Mouse (Mus musculus) hindbrain, embryonic 13.5 days (tissue): ENCODE results near the gene Slc38a1. TPM values are rescaled to one million over a fixed set of nuclear protein-coding genes. Genes with fewer than 3 reads are reported as not detected.
"Not testable (repeated sequence)": the region's sequence is repeated elsewhere in the genome, so short reads cannot be mapped to it uniquely, and the experiment has no call there.

Experiments used
- ATAC-seq: fragments of 200-750 bp; cut with Nextera tagmentation; 2 replicates; pipeline ENCODE4 v1.8.0; 2017; ENCODE audit warnings: moderate TSS enrichment; ENCODE audit not compliant: low FRiP score
- H3K27ac ChIP-seq: fragments of 300-500 bp; sonication (generic); 2 replicates; pipeline ENCODE4 v1.5.1; 2015; ENCODE audit warnings: inconsistent platforms, mild to moderate bottlenecking, moderate library complexity
- H3K27me3 ChIP-seq: fragments of 300-500 bp; sonication (generic); 2 replicates; pipeline ENCODE4 v1.6.1; 2015; ENCODE audit warnings: mild to moderate bottlenecking, inconsistent platforms
- H3K36me3 ChIP-seq: fragments of 300-500 bp; sonication (generic); 2 replicates; pipeline ENCODE4 v1.6.1; 2015; ENCODE audit warnings: mild to moderate bottlenecking, inconsistent platforms
- H3K4me1 ChIP-seq: fragments of 300-500 bp; sonication (generic); replicated peaks from 2 replicates; pipeline ENCODE4 v1.6.1; 2015; ENCODE audit warnings: inconsistent platforms
- H3K4me2 ChIP-seq: fragments of 300-500 bp; sonication (generic); 2 replicates; pipeline ENCODE4 v1.6.1; 2015; ENCODE audit warnings: inconsistent platforms, mild to moderate bottlenecking, moderate library complexity
- H3K4me3 ChIP-seq: fragments of 300-500 bp; sonication (generic); 2 replicates; pipeline ENCODE4 v1.5.1; 2015; ENCODE audit warnings: mild to moderate bottlenecking, inconsistent platforms
- H3K9ac ChIP-seq: fragments of 300-500 bp; sonication (generic); 2 replicates; pipeline ENCODE4 v1.6.1; 2015; ENCODE audit warnings: mild to moderate bottlenecking, inconsistent platforms
- H3K9me3 ChIP-seq: fragments of 300-500 bp; sonication (generic); 2 replicates; pipeline ENCODE4 v1.6.1; 2016; ENCODE audit warnings: inconsistent platforms
- WGBS: fragments of 180-500 bp; shearing (Covaris S2); methylation state at CpG from one replicate; pipeline ENCODE4 v1.1.7; 2015; 5-methylcytosine and 5-hydroxymethylcytosine counted together
- polyA plus RNA-seq: library from polyadenylated mRNA; unstranded; fragments of >200 nt; fragmentation: Nextera tagmentation; extraction: Ambion mirVana; gene quantifications from 2 replicates; pipeline ENCODE4 v1.2.1, GENCODE M21; 2015

Slc38a1 gene
- polyA plus RNA-seq, 1 experiment from 2014 or later, result 154 TPM

DNA sequence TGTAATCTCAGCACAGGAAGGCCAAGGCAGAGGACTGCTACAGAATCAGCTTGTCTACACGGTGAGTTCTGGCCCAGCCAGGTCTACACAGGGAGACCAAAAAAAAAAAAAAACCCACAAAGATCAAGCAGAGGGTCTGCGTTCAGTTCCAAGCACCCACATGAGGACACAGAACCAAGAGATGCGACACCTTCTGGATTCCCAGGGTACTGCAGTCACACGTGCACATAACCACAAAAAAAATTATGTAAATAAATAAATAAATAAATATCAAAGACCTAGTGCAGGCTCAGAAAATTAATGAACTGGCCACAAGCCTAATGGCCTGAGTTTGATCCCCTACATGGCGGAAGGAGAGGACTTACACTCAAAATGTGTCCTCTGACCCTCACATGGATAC is 10.5 kb downstream of the Slc38a1 start:
- H3K4me3 ChIP-seq, result no peak overlapping the region
- peaks cover 53% of the 10 kb centered on the region for H3K36me3 ChIP-seq
- H3K4me1 ChIP-seq, result peaks cover 7% of the 10 kb centered on the region
- H3K9ac ChIP-seq, result no peak overlapping the region
- H3K27ac ChIP-seq, result no peak overlapping the region
- H3K4me2 ChIP-seq, result no peak overlapping the region
- no peaks in the 10 kb centered on the region for H3K27me3 ChIP-seq
- H3K9me3 ChIP-seq, result no peaks in the 10 kb centered on the region
- 94% methylated on average over 5 of the region's 5 CpGs for WGBS
- ATAC-seq, result no peak

DNA sequence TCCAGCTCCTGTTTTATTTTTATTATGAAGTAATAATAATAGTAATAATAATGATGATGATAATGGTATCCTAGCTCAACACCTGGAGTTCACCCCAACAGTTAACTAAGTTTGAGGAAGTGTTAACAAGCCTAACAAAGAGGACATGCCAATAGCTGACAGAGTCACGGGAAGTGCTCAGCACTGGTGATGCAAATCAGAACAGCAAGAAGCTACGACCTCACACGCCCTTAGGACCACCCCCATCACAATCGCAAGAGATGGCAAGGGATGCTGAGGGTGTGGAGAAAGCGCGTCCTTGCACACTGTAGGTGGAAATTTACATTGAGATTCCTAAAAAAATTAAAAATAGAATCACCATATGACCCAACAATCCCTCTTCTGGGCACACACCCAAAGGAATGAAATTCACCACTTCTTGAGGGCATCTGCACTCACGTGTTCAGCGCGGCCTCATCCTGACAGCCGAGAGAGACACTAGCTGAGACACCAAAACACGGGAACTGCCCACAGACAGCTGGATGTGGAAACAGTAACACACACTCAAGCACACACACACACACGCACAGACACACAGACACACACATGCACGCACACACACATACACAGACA is 11.5 kb downstream of the Slc38a1 start:
- no peaks in the 10 kb centered on the region for H3K9me3 ChIP-seq
- peaks cover 45% of the 10 kb centered on the region for H3K36me3 ChIP-seq
- no peaks in the 10 kb centered on the region for H3K27me3 ChIP-seq
- no peak overlapping the region for H3K4me3 ChIP-seq
- H3K27ac ChIP-seq, result no peak overlapping the region
- no peak overlapping the region for H3K4me2 ChIP-seq
- H3K9ac ChIP-seq, result no peak overlapping the region
- peaks cover 14% of the 10 kb centered on the region for H3K4me1 ChIP-seq
- ATAC-seq, result no peak
- 91% methylated on average over 13 of the region's 13 CpGs for WGBS

DNA sequence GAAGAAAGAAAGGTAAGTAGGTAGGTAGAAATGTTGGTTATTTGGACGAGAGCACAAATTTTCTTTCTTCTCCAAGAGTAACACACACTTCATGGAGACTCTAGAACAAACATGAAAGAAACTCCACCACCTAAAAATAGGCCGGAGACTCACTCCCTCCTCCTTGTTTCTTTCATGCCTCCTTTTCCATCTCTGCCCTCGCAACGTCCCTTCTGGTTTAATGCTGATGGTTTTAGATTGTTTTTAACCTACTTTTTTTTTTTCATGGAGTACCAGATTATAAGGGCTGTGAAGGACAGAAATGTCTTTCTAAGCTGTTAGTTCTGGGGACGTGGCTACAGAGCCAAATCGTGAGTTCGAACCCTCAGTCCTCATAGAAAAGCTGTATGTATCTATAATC is 14.5 kb downstream of the Slc38a1 start:
- WGBS, result 97% methylated on average over 7 of the region's 7 CpGs
- H3K27me3 ChIP-seq, result no peaks in the 10 kb centered on the region
- no peak overlapping the region for H3K4me2 ChIP-seq
- H3K36me3 ChIP-seq, result peaks cover 43% of the 10 kb centered on the region
- no peak overlapping the region for H3K9ac ChIP-seq
- H3K4me3 ChIP-seq, result no peak overlapping the region
- H3K9me3 ChIP-seq, result no peaks in the 10 kb centered on the region
- no peak overlapping the region for H3K27ac ChIP-seq
- no peak for ATAC-seq
- H3K4me1 ChIP-seq, result peaks cover 14% of the 10 kb centered on the region

DNA sequence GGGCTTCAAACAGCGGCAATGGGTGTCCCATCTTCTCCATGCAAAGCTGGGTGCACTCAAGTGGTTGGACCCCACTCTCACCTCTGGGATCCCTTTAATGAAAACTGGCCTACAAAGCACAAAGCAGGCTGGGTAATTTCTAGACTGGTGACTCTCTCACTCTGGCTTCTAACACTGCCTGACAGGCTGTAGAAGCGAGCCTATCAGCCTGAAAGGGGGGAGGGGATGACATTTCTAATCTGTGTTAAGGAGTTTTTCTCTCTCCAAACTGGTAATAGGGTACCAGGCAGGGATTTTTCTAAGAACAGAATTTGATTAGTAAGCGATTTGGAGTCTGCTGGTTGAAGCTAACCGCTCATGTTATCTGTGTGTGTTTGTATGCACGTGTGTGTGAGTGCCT is 15.8 kb downstream of the Slc38a1 start:
- Histone ChIP-seq H3K4me2 (0 out of 2 replicates have a peak overlapping the region, but pooled peaks have one; percentile 6), H3K36me3 (peaks cover 46% of the 10 kb centered on the region), H3K4me3 (no peak overlapping the region), H3K9me3 (peaks cover 3% of the 10 kb centered on the region; the same call in 1 of the 2 replicates), H3K4me1 (peaks cover 14% of the 10 kb centered on the region), H3K9ac (peak overlapping the region; percentile 35; the same call in 1 of the 2 replicates), H3K27me3 (no peaks in the 10 kb centered on the region), H3K27ac (peak overlapping the region; percentile 24)
- no peak for ATAC-seq
- 81% methylated on average over 5 of the region's 5 CpGs for WGBS

DNA sequence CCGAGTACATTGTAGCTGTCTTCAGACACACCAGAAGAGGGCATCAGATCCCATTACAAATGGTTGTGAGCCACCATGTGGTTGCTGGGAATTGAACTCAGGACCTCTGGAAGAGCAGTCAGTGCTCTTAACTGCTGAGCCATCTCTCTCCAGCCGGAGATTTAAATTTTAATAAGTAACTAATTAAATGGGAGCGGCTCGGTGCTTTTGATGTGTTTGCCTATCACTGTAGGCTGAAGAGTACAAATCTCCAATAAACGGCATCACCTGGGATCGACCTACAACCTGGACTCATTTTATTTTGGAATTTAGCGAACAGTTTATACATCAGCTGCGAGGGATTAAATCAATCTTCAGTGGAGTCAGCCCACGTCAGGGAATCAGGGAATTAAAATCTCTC is 17.7 kb downstream of the Slc38a1 start:
- not testable (repeated sequence) for H3K9me3 ChIP-seq, H3K4me2 ChIP-seq, H3K27ac ChIP-seq, H3K4me3 ChIP-seq, ATAC-seq, H3K9ac ChIP-seq, H3K27me3 ChIP-seq
- peaks cover 14% of the 10 kb centered on the region for H3K4me1 ChIP-seq
- H3K36me3 ChIP-seq, result peaks cover 59% of the 10 kb centered on the region
- 88% methylated on average over 9 of the region's 9 CpGs for WGBS

DNA sequence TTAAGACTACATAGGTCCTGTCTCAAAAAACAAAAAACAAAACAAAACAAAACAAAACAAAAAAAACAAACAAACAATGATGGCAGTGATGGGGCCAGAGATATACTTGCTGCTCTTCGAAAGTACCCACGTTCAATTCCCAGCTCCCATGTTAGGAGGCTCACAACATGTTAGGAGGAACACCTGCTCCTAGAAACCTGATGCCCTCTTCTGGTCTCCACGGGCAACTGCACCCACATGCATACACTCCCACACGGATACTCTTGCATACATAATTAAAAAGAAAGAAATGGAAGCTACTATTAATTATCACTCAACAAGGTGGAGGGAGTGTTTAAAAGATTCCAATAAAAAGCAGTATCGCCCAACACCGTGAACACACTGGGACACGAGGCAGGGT is 20.3 kb downstream of the Slc38a1 start:
- H3K27ac ChIP-seq, result no peak overlapping the region
- ATAC-seq, result no peak
- peaks cover 72% of the 10 kb centered on the region for H3K36me3 ChIP-seq
- peaks cover 10% of the 10 kb centered on the region for H3K4me1 ChIP-seq
- H3K4me3 ChIP-seq, result no peak overlapping the region
- no peaks in the 10 kb centered on the region for H3K27me3 ChIP-seq
- no peak overlapping the region for H3K9ac ChIP-seq
- H3K4me2 ChIP-seq, result no peak overlapping the region
- WGBS, result 97% methylated on average over 7 of the region's 7 CpGs
- H3K9me3 ChIP-seq, result peaks cover 3% of the 10 kb centered on the region; the same call in 1 of the 2 replicates

DNA sequence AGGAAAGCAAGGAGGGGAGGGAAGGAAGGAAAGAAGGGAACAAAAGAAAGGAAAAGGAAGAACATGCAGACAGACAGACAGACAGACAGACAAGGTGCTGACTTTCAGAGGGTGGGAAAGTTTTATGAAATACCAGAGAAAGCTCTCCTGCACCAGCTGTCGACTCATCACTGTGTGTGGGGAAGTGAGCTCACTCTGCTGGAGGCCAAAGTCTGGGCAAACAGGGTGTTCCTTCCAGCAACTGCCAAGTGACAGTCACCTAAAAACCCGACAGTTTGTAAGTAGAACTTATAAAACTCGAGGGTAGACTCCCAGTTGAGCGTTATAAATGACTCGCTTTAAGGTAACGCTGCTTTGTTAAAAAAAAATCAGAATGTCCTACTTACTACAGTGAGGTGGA is 21.0 kb downstream of the Slc38a1 start:
- H3K4me1 ChIP-seq, result peaks cover 3% of the 10 kb centered on the region
- ATAC-seq, result no peak
- no peaks in the 10 kb centered on the region for H3K27me3 ChIP-seq
- H3K27ac ChIP-seq, result no peak overlapping the region
- H3K4me3 ChIP-seq, result no peak overlapping the region
- H3K9me3 ChIP-seq, result peaks cover 3% of the 10 kb centered on the region; the same call in 1 of the 2 replicates
- H3K9ac ChIP-seq, result no peak overlapping the region
- WGBS, result 90% methylated on average over 6 of the region's 6 CpGs
- H3K36me3 ChIP-seq, result peaks cover 79% of the 10 kb centered on the region
- no peak overlapping the region for H3K4me2 ChIP-seq

DNA sequence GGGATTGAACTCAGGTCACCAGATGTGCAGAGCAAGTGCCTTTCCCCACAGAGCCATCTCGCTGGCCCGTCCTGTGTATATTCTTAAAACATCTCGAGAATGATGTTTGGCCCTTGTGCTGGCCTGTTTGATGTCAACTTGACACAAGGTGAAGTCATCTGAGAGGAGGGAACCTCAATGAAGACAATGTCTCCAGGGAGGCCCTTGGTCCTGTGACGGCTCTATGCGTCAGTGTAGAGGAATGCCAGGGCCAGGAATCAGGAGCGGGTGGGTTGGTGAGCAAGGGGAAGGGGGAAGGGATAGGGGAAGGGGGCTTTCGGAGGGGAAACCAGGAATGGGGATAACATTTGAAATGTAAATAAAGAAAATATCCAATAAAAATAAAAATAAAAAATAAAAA is 25.2 kb downstream of the Slc38a1 start:
- Histone ChIP-seq H3K27ac (no peak overlapping the region), H3K4me2 (no peak overlapping the region), H3K9ac (no peak overlapping the region), H3K36me3 (peaks cover 92% of the 10 kb centered on the region), H3K4me3 (no peak overlapping the region), H3K9me3 (peaks cover 7% of the 10 kb centered on the region), H3K4me1 (no peaks in the 10 kb centered on the region), H3K27me3 (no peaks in the 10 kb centered on the region)
- WGBS, result 94% methylated on average over 7 of the region's 7 CpGs
- ATAC-seq, result no peak

DNA sequence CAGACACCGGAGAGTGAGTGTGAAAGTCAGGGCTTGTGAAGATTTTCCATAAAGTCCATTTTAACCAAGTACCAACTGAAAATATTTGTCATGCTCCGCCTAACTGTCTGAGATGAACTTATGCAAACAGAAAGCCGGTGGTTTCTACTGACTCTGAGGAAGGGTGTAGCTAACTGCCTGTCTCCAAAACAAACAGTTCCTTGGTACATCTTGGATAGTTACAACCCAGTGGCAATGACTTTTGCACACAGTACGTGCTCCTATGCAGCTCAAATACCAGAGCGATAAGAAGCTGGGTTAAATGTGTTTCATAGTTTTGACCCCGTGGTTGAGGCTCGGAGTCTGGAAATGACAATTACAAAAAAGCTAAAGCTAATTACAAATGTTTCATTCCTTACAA is 34.0 kb downstream of the Slc38a1 start:
- H3K4me1 ChIP-seq, result peaks cover 22% of the 10 kb centered on the region

DNA sequence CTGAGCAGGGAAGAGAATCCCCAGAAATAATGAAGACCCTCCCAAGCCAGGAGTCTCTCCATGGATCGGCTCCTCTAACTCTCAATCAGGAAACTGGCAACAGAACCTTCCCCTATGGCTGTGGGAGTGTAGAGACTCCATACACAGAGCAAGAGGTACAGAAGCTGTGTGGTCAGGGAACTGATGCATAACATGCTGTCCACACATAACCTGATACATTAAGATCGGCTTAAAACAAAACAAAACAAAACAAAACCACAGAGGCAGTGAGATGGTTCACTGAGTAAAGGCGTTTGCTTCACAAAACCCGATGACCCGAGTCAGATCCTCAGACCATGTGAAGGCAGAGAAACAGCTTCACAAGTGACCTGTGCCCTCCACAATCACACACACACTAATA is 35.3 kb downstream of the Slc38a1 start:
- no peak overlapping the region for H3K9ac ChIP-seq
- no peaks in the 10 kb centered on the region for H3K9me3 ChIP-seq
- peaks cover 26% of the 10 kb centered on the region for H3K4me1 ChIP-seq
- 89% methylated on average over 5 of the region's 5 CpGs for WGBS
- no peaks in the 10 kb centered on the region for H3K27me3 ChIP-seq
- H3K4me2 ChIP-seq, result no peak overlapping the region
- H3K4me3 ChIP-seq, result no peak overlapping the region
- ATAC-seq, result no peak
- no peak overlapping the region for H3K27ac ChIP-seq
- peaks cover 73% of the 10 kb centered on the region for H3K36me3 ChIP-seq

More for the DNA sequence above, 34.0 kb downstream of the Slc38a1 start:
- Histone ChIP-seq H3K36me3 (peaks cover 79% of the 10 kb centered on the region), H3K27me3 (no peaks in the 10 kb centered on the region), H3K9me3 (no peaks in the 10 kb centered on the region), H3K4me3 (no peak overlapping the region), H3K27ac (no peak overlapping the region), H3K9ac (no peak overlapping the region), H3K4me2 (no peak overlapping the region)
- 87% methylated on average over 7 of the region's 7 CpGs for WGBS
- ATAC-seq, result no peak

DNA sequence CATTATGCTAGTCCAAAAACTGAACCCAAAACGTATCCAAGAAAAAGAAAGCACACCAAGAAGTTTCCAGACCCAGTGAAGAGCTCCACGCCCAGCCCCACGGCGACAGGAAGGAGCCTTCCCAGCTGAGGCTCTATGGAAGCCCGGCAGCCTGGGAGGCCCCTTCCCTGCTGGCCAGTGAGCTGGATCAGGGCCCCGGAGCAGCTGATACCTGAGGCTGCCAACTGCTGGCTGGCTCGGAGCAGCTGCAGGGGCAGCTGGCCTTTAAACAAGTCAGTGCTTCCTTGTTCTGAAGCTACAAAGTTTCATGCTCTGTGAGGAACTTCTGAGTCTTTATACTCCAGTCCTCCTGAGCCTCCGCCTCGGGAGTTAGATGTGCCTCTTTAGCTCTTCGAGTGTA is 38.4 kb downstream of the Slc38a1 start:
- 0 out of 2 replicates have a peak, but pooled peaks have one; percentile 49 for ATAC-seq
- H3K9ac ChIP-seq, result no peak overlapping the region
- WGBS, result 57% methylated on average over 10 of the region's 10 CpGs
- H3K4me3 ChIP-seq, result no peak overlapping the region
- no peaks in the 10 kb centered on the region for H3K27me3 ChIP-seq
- H3K27ac ChIP-seq, result peak overlapping the region; percentile 58
- peaks cover 45% of the 10 kb centered on the region for H3K4me1 ChIP-seq
- no peaks in the 10 kb centered on the region for H3K9me3 ChIP-seq
- H3K36me3 ChIP-seq, result peaks cover 62% of the 10 kb centered on the region
- H3K4me2 ChIP-seq, result no peak overlapping the region

DNA sequence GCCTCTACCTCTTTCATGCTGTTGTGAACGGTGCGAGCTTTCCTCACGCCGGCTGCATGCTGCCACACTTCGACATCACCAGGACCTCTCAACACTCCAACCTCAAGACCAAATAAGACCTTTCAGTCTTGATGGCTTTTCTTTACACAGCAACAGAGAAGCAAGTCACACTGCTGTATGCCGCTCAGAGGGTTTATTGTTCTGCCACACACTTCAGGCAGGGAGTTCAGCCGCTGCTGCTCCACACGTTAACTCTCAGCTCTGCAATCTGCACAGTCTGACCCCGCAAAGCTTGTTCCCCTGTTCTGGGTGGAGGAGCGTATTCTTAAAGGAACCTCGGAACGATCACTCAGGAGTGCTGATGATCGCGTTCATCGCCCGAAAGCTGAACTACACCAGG is 40.7 kb downstream of the Slc38a1 start:
- Histone ChIP-seq H3K9ac (no peak overlapping the region), H3K4me2 (no peak overlapping the region), H3K36me3 (peaks cover 54% of the 10 kb centered on the region), H3K4me3 (no peak overlapping the region), H3K4me1 (peaks cover 58% of the 10 kb centered on the region), H3K27ac (peak overlapping the region; percentile 58), H3K9me3 (no peaks in the 10 kb centered on the region), H3K27me3 (no peaks in the 10 kb centered on the region)
- WGBS, result 72% methylated on average over 16 of the region's 16 CpGs
- no peak for ATAC-seq
